Mouse (Mus musculus) ES-Bruce4 (cell line): ENCODE measurements around the gene C7.

ENCODE experiments used
- CTCF ChIP-seq: IDR thresholded peaks from one replicate; pipeline ENCODE4 v1.8.1; 2011; ENCODE audit warnings: low read depth, low read length
- POLR2A ChIP-seq: IDR thresholded peaks from one replicate; pipeline ENCODE4 v1.8.1; 2011; ENCODE audit warnings: low read length; ENCODE audit not compliant: insufficient read depth

DNA sequence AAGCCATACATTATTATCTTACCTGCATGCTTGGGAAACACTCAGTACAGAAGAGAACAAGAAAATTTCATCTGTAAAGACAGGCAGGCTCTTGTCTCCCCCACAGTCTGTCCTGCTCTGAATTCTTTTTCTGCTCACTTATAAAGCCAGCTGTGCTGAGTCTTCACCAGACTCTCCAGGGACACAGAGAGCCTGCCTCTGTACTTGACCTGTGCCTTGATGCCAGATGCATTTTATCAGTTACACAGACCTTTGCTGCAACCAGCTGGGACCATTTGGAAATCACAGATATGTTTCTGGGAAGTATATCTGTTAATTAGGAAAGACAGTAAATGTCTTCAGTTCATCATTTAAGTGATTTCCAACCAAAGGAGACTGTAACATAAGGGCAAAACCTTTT is at the start of gene C7:
- TF ChIP-seq POLR2A = no peak
- TF ChIP-seq CTCF = no peak
